Mouse (Mus musculus) bone marrow macrophage, adult 2 months (primary cell): Measurements from ENCODE around the gene Qser1. TPM values are rescaled to one million over a fixed set of nuclear protein-coding genes. Genes with fewer than 3 reads are reported as not detected.
"Not testable (repeated sequence)": the region's sequence is repeated elsewhere in the genome, so short reads cannot be mapped to it uniquely, and the experiment has no call there.

ENCODE experiments used
- H3K27ac ChIP-seq: 2 replicates; pipeline ENCODE4 v1.5.1; 2012; ENCODE audit warnings: low read depth, low read length; ENCODE audit not compliant: insufficient read depth
- H3K4me1 ChIP-seq: 2 replicates; pipeline ENCODE4 v1.6.1; 2012; ENCODE audit warnings: low read length; ENCODE audit not compliant: control insufficient read depth, insufficient read depth
- H3K4me3 ChIP-seq: 2 replicates; pipeline ENCODE4 v1.5.1; 2012; ENCODE audit warnings: mild to moderate bottlenecking, low read length, moderate library complexity; ENCODE audit not compliant: insufficient read depth
- CTCF ChIP-seq: IDR thresholded peaks from 2 replicates; pipeline ENCODE4 v1.5.1; 2012; ENCODE audit warnings: low read depth, mild to moderate bottlenecking, low read length, moderate library complexity
- POLR2A ChIP-seq: IDR thresholded peaks from 2 replicates; pipeline ENCODE4 v1.6.1; 2012; ENCODE audit warnings: mild to moderate bottlenecking, low read depth, low read length, borderline replicate concordance
- polyA plus RNA-seq: library from polyadenylated mRNA; stranded (reverse); fragments of >200 nt; gene quantifications from 2 replicates; pipeline ENCODE4 v1.2.4, GENCODE M21; 2012; ENCODE audit not compliant: missing spikeins, insufficient read depth, insufficient read length

Gene Qser1
- polyA plus RNA-seq, 1 experiment: 11.3 TPM

GRCm38 (mm10) chr2:104849276-104849990, 32.9 kb upstream of the Qser1 start, which contains the start of gene Prrg4:
Gene Prrg4, minus strand, starts transcription at chr2:104849876.
- no peak for TF ChIP-seq POLR2A
- peak; percentile 50 for TF ChIP-seq CTCF
- H3K27ac ChIP-seq: peak within 1 kb of the TSS; percentile 78
- H3K4me3 ChIP-seq: peak within 1 kb of the TSS; percentile 68
- H3K4me1 ChIP-seq: peaks cover 3% of the 10 kb centered on the region; the same call in 1 of the 2 replicates

- TF ChIP-seq CTCF (no peak), POLR2A (no peak)
- Histone ChIP-seq H3K27ac (peak overlapping the region; percentile 78), H3K4me3 (peak overlapping the region; percentile 68), H3K4me1 (peaks cover 3% of the 10 kb centered on the region; the same call in 1 of the 2 replicates)
These were observed 31.9 kb upstream of the Qser1 start for GRCm38 (mm10) chr2:104848235-104849161.

- H3K4me1 ChIP-seq: peaks cover 3% of the 10 kb centered on the region; the same call in 1 of the 2 replicates
- peak overlapping the region; percentile 78 for H3K27ac ChIP-seq
- H3K4me3 ChIP-seq: 0 out of 2 replicates have a peak overlapping the region, but pooled peaks have one; percentile 68
- TF ChIP-seq POLR2A (no peak), CTCF (no peak)
These were observed 31.1 kb upstream of the Qser1 start for GRCm38 (mm10) chr2:104847645-104848044.

GRCm38 (mm10) chr2:104846638-104847414, 30.3 kb upstream of the Qser1 start:
- H3K4me1 ChIP-seq: peaks cover 3% of the 10 kb centered on the region; the same call in 1 of the 2 replicates
- H3K27ac ChIP-seq: no peak overlapping the region
- TF ChIP-seq POLR2A (no peak), CTCF (no peak)
- no peak overlapping the region for H3K4me3 ChIP-seq

- no peak for TF ChIP-seq POLR2A
- TF ChIP-seq CTCF: no peak
- Histone ChIP-seq H3K27ac (no peak overlapping the region), H3K4me3 (no peak overlapping the region), H3K4me1 (no peaks in the 10 kb centered on the region)
These were observed 26.0 kb upstream of the Qser1 start for GRCm38 (mm10) chr2:104842559-104842958.

GRCm38 (mm10) chr2:104841736-104842135, 25.2 kb upstream of the Qser1 start:
- Histone ChIP-seq H3K27ac (no peak overlapping the region), H3K4me3 (no peak overlapping the region), H3K4me1 (no peaks in the 10 kb centered on the region)
- no peak for TF ChIP-seq CTCF
- TF ChIP-seq POLR2A: no peak

GRCm38 (mm10) chr2:104840974-104841373, 24.4 kb upstream of the Qser1 start:
- no peaks in the 10 kb centered on the region for H3K4me1 ChIP-seq
- no peak overlapping the region for H3K4me3 ChIP-seq
- no peak overlapping the region for H3K27ac ChIP-seq
- TF ChIP-seq POLR2A: no peak
- no peak for TF ChIP-seq CTCF

- Histone ChIP-seq H3K27ac (no peak overlapping the region), H3K4me3 (no peak overlapping the region), H3K4me1 (no peaks in the 10 kb centered on the region)
- TF ChIP-seq CTCF (no peak), POLR2A (no peak)
These were observed 15.9 kb upstream of the Qser1 start for GRCm38 (mm10) chr2:104832486-104832885.

GRCm38 (mm10) chr2:104826191-104826590, 9.6 kb upstream of the Qser1 start:
- no peak overlapping the region for H3K27ac ChIP-seq
- no peaks in the 10 kb centered on the region for H3K4me1 ChIP-seq
- TF ChIP-seq CTCF: no peak
- TF ChIP-seq POLR2A: no peak
- H3K4me3 ChIP-seq: no peak overlapping the region

- not testable (repeated sequence) for H3K4me3 ChIP-seq, H3K27ac ChIP-seq, H3K4me1 ChIP-seq
These were observed 2.2 kb upstream of the Qser1 start for GRCm38 (mm10) chr2:104818763-104819162.
